Mouse (Mus musculus) spleen, adult 12 weeks (tissue): ENCODE data around the gene Mrpl16.

ENCODE experiments used
- DNase-seq: peaks from one replicate; pipeline ENCODE4 v3.0.0; 2022; ENCODE audit warnings: low spot score

Gene Mrpl16

GRCm38 (mm10) chr19:11804423-11804822 lies 34.2 kb downstream of the Mrpl16 start:
- no peak for DNase-seq

GRCm38 (mm10) chr19:11807251-11807650 lies 37.1 kb downstream of the Mrpl16 start:
- DNase-seq: no peak

GRCm38 (mm10) chr19:11807822-11808221 lies 37.6 kb downstream of the Mrpl16 start:
- DNase-seq: no peak

GRCm38 (mm10) chr19:11808452-11808851 lies 38.3 kb downstream of the Mrpl16 start:
- no peak for DNase-seq

GRCm38 (mm10) chr19:11810003-11810758 lies 40.0 kb downstream of the Mrpl16 start:
- no peak for DNase-seq

GRCm38 (mm10) chr19:11810856-11811255 lies 40.7 kb downstream of the Mrpl16 start:
- no peak for DNase-seq

GRCm38 (mm10) chr19:11811688-11812365 lies 41.6 kb downstream of the Mrpl16 start:
- no peak for DNase-seq

- DNase-seq: no peak
Observed at GRCm38 (mm10) chr19:11813136-11813535, 42.9 kb downstream of the Mrpl16 start.

- no peak for DNase-seq
Observed at GRCm38 (mm10) chr19:11813649-11814048, 43.5 kb downstream of the Mrpl16 start.

- DNase-seq: no peak
Observed at GRCm38 (mm10) chr19:11814742-11815333, 44.6 kb downstream of the Mrpl16 start.

- DNase-seq: no peak
Observed at GRCm38 (mm10) chr19:11816706-11817105, 46.5 kb downstream of the Mrpl16 start.

- no peak for DNase-seq
Observed at GRCm38 (mm10) chr19:11817586-11817985, 47.4 kb downstream of the Mrpl16 start.

- DNase-seq: no peak
Observed at GRCm38 (mm10) chr19:11818199-11819142, 48.3 kb downstream of the Mrpl16 start.

GRCm38 (mm10) chr19:11819143-11819700 lies 49.0 kb downstream of the Mrpl16 start, which contains the start of gene Stx3:
Gene Stx3, minus strand, starts transcription at chr19:11819403.
- DNase-seq: no peak

- DNase-seq: peak; percentile 29
Observed at GRCm38 (mm10) chr19:11819800-11820199, 49.6 kb downstream of the Mrpl16 start.

GRCm38 (mm10) chr19:11820211-11820610 lies 50.0 kb downstream of the Mrpl16 start:
- no peak for DNase-seq

GRCm38 (mm10) chr19:11823346-11824065 lies 53.3 kb downstream of the Mrpl16 start:
- no peak for DNase-seq
